Mouse (Mus musculus) kidney, postnatal 25 days (tissue): ENCODE measurements at regions not wholly inside any gene's neighbourhood (a gene's known extent, or its start where the extent isn't known, plus 50 kb on each side); places are given as distances from the start of the nearest gene placed in this dataset.
A peak's percentile ranks its signal among the peaks of the same experiment; 100 is the strongest.

Source experiments
- DNase-seq, 2 experiments: peaks; one replicate each; pipeline ENCODE4 v3.0.0; 2021; ENCODE audit warnings: mixed read lengths in 2 of 2

DNA sequence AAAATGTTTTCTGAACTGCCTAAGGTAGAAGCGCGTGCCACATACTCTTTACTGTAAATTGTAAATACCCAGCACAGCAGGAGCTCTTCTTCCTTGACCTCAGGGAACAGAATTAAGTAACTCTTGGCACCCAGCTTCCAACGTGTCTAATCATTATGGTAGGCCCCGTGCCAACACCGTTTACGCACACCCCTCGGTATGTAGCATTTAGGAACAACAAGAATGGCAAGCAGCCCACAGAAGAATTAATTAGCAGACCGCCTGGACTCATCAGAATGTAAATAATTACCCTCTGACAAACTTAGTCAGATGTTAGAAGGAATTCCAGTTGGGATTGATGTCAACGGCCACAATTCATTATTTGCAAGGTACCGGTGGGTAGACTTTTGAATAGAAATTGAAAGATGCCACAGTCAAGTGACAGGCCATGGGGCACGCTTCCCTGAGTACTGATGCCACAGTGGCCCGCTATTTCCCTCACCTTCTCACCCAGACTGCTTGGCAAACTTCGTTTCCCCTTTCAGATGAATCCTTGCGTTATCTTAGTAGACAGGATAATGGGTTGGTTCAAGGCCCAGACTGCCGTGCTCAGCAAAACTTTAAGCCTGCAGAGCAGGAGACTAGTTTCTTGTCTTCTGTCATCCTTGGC is 81.2 kb upstream of the Galnt5 start:
- DNase-seq, result peak in 1 of 2 experiments; percentile 2

DNA sequence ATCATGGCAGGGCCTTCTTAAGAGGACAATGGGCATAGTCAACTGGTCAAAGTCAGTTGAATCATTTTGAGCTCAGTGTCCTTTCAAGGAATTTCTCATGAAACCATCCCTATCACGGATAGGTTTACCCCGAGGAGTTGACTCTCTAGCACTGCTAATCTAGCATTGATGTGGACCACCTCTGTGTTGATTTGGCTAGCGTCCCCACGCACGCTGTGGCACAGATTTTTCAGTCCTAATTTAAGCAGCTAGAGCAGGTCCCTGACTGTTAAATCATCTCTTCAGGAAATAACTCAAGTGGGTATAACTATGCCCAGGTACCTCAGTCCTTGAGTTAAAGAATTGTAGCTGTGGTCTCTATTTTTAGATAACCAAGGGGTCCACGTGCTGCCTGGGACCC is 80.0 kb upstream of the Galnt5 start:
- no peak for DNase-seq

DNA sequence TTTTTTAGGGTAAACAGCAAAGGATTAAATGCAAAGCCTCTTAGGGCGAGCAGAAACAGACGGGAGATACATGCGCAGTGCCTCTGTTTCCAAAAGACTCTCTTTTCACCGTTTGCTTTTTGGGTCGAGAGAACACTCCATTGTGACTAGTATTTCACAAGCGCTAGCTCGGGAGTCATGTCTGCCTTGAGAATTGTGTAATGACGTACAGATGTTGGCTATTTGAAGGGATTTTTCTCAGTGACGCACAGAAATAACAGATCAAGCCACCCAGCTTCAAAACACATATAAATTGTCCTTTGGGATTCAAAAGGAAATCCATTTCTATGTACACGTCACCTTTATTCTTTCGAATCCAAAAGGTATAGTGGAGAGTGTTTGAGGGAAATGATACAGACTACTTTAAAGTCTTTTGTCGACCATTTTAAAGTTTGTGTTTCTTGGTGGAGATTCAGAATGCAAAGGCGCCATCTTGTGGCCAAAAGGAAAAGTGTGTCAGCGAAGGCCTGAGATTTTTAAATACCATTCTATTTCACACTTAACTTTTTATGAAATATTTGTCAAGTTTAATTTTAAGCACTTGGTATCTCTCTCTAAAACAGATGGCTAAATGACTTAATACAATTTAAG is 78.5 kb upstream of the Galnt5 start:
- peak in 1 of 2 experiments; percentile 57 for DNase-seq

DNA sequence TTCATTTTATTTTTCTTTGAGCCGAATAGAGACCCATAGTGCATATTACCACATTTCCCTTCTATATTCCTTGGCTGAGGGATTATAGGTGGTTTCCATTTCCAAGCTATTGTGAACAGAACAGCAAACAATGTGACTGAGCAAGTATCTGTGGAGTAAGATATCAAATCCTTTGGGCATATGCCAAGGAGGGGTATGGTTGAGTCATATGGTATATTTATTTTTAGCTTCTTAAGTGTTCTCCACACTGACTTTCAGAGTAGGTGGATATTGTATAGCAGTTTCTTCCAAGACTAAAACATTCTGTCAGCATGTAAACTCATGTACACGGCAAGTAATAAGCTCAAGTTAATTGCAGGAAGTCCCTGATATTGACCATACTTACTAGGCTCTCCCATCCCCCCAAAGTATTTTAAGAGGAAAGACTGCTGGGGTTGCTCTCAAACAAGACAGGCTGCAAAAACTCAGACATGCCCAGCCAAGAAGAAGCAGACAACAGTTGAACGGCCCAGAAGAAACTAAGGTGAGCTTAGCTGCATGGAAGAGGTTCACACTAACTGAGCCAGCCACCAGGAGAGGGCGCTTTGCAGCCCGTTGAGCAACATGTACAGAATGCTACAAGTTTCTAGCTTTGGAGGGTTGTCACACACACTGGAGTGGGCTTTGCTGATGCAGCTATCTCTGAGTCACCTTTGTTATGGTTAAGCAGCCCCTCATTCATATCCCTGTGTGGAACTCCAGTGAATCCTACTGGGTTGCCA is 63.4 kb upstream of the Galnt5 start:
- DNase-seq, result no peak
